Mouse (Mus musculus) liver, embryonic 14.5 days (tissue): ENCODE measurements around the gene Acta2.

Experiments used
- CTCF ChIP-seq: IDR thresholded peaks from 2 replicates; pipeline ENCODE4 v1.5.1; 2016; ENCODE audit warnings: antibody characterized with exemption, low read depth, control low read depth
- EP300 ChIP-seq: IDR thresholded peaks from 2 replicates; pipeline ENCODE4 v1.6.1; 2016; ENCODE audit warnings: antibody characterized with exemption, low read depth

GRCm38 (mm10) chr19:34287221-34287620 lies 31.8 kb upstream of the Acta2 start:
- TF ChIP-seq CTCF = no peak
- no peak for TF ChIP-seq EP300
